Mouse (Mus musculus) small intestine, adult 2 months (tissue): ENCODE results near the gene Agap1.

Source experiments
- CTCF ChIP-seq: fragments of 200-500 bp; IDR thresholded peaks from 2 replicates; pipeline ENCODE4 v1.5.1; 2012; ENCODE audit warnings: low read depth, mild to moderate bottlenecking, control low read depth, inconsistent platforms, low read length, moderate library complexity, mixed read lengths; ENCODE audit not compliant: insufficient replicate concordance, insufficient read length; ENCODE audit errors: extremely low read depth
- POLR2A ChIP-seq: fragments of 200-500 bp; IDR thresholded peaks from 2 replicates; pipeline ENCODE4 v1.6.1; 2012; ENCODE audit warnings: low read depth, mild to moderate bottlenecking, control low read depth, inconsistent platforms, low read length, moderate library complexity

DNA sequence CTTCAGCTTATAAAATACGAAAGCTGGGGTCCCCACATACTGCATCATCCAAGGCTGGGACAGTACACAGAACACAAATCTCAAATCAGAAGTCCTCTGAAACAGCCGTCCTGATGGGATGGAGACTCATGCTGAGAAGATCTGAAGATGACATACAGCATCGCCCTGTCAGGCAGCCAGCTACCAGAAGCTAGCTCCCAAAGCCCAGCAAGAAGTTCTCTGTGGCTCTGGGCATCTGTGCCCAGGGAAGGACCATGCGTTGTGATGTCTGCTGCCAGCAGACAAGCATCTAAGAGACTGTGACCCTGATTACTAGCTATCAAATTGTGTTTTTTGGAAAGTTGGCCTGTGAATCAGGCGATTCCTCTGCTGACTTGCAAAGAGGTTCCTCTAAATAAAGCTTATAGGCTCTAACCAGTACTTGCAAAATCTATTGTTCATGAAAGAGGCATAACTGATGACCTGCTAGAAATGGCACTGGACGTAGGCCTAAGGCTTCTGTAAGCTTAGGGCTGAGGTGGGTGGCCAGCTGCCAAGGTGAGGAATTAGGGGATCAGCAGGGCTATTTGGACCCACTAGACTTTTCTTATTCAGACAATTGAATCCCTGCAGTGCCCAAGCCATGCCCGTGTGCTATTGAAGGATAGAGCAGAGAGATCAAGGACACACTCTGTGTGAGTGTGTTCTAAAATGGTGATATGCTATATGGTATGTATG, 121.7 kb downstream of the Agap1 start:
- TF ChIP-seq CTCF (no peak), POLR2A (no peak)
